Mouse (Mus musculus): ENCODE measurements at regions not wholly inside any gene's neighbourhood (a gene's known extent, or its start where the extent isn't known, plus 50 kb on each side); places are given as distances from the start of the nearest gene placed in this dataset.

DNA sequence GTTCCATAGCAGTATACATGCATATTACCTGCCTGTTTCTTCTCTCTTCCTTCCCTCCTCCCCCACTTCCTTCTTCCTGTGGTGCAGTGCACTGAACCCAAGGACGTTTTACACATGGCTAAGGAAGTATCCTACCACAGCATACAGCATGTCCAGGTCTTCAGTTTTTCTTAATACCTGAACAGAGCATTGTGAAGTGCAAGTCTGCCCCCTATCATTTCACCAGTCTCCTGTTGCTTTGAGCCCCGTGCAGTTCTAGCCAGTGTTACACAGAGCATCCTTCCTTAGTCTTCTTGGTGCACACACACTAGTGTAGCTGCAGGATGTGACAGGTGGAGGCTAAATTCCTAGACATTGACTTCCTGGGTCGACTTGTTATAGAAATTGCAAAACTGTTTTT is 53.7 kb upstream of the Foxb1 start:
- Histone ChIP-seq H3K9ac (no peak overlapping the region), H3K27me3 (peaks cover 25% of the 10 kb centered on the region), H3K36me3 (replicated peaks) (no peaks in the 10 kb centered on the region), H3K4me1 (no peaks in the 10 kb centered on the region), H3K4me3 (replicated peaks) (no peak overlapping the region), H3K4me2 (no peak overlapping the region), H3K9me3 (no peaks in the 10 kb centered on the region), H3K27ac (no peak overlapping the region)
- WGBS, result 59% methylated on average over 3 of the region's 3 CpGs
- ATAC-seq (ENCODE audit: low FRiP score), result no peak

GRCm38 (mm10) chr9:69823179-69823966 is 62.6 kb upstream of the Foxb1 start:
- H3K27me3 ChIP-seq, result peaks cover 71% of the 10 kb centered on the region
- H3K4me1 ChIP-seq, result no peaks in the 10 kb centered on the region
- WGBS, result 77% methylated on average over 9 of the region's 9 CpGs
- H3K4me2 ChIP-seq, result no peak overlapping the region
- ATAC-seq (ENCODE audit: low FRiP score), result no peak
- H3K9ac ChIP-seq, result no peak overlapping the region
- no peaks in the 10 kb centered on the region for H3K9me3 ChIP-seq
- H3K36me3 ChIP-seq (replicated peaks), result no peaks in the 10 kb centered on the region
- no peak overlapping the region for H3K4me3 ChIP-seq (replicated peaks)
- no peak overlapping the region for H3K27ac ChIP-seq

GRCm38 (mm10) chr9:69828428-69828827 is 67.7 kb upstream of the Foxb1 start:
- H3K9ac ChIP-seq, result no peak overlapping the region
- H3K4me3 ChIP-seq (replicated peaks), result no peak overlapping the region
- no peak for ATAC-seq (ENCODE audit: low FRiP score)
- peaks cover 5% of the 10 kb centered on the region; the same call in 1 of the 2 replicates for H3K4me1 ChIP-seq
- H3K27ac ChIP-seq, result no peak overlapping the region
- no peaks in the 10 kb centered on the region for H3K9me3 ChIP-seq
- H3K4me2 ChIP-seq, result no peak overlapping the region
- H3K27me3 ChIP-seq, result peaks cover 84% of the 10 kb centered on the region
- WGBS, result 34% methylated on average over 6 of the region's 6 CpGs
- H3K36me3 ChIP-seq (replicated peaks), result no peaks in the 10 kb centered on the region

DNA sequence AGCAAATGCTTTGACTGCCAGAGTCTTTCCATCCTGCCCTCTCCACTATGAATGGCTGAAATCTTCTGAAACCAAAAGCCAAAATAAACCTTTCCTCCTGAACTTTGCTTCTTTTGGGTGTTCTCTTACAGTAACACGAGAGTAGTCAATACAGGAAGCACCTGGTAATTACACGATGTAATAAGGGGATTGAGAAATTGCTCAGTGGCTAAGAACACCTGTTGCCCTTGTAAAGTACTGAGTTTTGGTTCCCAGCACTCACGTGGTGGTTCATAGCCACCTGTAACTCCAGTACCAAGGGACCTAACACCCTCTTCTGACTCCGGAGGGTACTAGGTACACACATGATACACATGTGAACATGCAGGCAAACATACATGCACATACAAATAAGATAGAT is 74.7 kb upstream of the Foxb1 start:
- no peak for ATAC-seq (ENCODE audit: low FRiP score)
- no peaks in the 10 kb centered on the region for H3K36me3 ChIP-seq (replicated peaks)
- no peaks in the 10 kb centered on the region for H3K9me3 ChIP-seq
- H3K4me3 ChIP-seq (replicated peaks), result no peak overlapping the region
- no peaks in the 10 kb centered on the region for H3K4me1 ChIP-seq
- H3K27ac ChIP-seq, result no peak overlapping the region
- H3K4me2 ChIP-seq, result no peak overlapping the region
- peaks cover 90% of the 10 kb centered on the region for H3K27me3 ChIP-seq
- H3K9ac ChIP-seq, result no peak overlapping the region
- 83% methylated on average over 4 of the region's 4 CpGs for WGBS

GRCm38 (mm10) chr9:69839198-69839597 is 78.5 kb upstream of the Foxb1 start:
- ATAC-seq (ENCODE audit: low FRiP score), result no peak
- H3K27ac ChIP-seq, result no peak overlapping the region
- no peak overlapping the region for H3K4me3 ChIP-seq (replicated peaks)
- no peaks in the 10 kb centered on the region for H3K36me3 ChIP-seq (replicated peaks)
- H3K4me2 ChIP-seq, result no peak overlapping the region
- no peak overlapping the region for H3K9ac ChIP-seq
- peaks cover 94% of the 10 kb centered on the region for H3K27me3 ChIP-seq
- no peaks in the 10 kb centered on the region for H3K9me3 ChIP-seq
- WGBS, result 83% methylated on average over 2 of the region's 2 CpGs
- H3K4me1 ChIP-seq, result peaks cover 2% of the 10 kb centered on the region; the same call in 1 of the 2 replicates

DNA sequence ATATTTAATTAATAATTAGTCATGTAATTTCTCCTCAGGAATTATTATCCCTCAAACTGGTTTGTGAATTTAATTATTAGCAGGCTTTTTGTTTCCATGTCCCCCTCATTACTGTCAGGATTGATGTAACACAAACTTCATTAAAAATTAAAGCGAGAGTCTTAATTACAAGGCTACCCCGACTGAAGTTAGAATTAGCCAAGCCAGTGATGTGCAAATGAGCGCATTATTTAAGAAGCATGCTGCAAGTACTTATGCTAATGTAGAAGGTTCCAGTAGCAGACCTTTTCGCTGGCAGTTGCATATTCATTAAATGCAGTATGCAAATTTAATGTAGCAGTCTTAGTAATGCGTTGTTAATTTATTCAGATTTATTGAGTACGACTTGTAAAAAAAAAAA is 84.0 kb upstream of the Foxb1 start:
- Histone ChIP-seq H3K9ac (no peak overlapping the region), H3K4me3 (replicated peaks) (no peak overlapping the region), H3K27ac (no peak overlapping the region), H3K4me1 (peaks cover 2% of the 10 kb centered on the region; the same call in 1 of the 2 replicates), H3K4me2 (no peak overlapping the region), H3K9me3 (peaks cover 7% of the 10 kb centered on the region; the same call in 1 of the 2 replicates), H3K36me3 (replicated peaks) (no peaks in the 10 kb centered on the region), H3K27me3 (peaks cover 78% of the 10 kb centered on the region)
- 24% methylated on average over 6 of the region's 6 CpGs for WGBS
- peak; percentile 88 for ATAC-seq (ENCODE audit: low FRiP score)

DNA sequence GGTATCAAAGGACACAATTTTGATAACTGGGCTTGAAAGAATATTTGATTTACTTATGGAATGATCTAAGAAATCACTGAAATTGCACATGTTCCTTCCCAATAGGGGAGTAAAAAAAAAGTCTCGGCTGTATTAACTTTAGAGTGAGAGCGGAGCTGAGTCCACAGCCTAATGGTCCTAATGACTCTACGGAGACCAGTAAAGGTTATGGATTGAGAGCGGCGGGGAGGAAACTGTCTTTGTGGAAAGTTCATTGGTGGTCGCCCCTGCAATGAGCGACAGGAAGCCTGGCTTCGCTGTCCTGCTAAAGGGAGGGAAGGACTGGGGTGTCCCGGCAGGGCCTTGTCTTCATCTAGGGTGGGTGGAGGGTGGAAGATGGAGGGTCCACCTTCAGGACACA is 84.5 kb upstream of the Foxb1 start:
- Histone ChIP-seq H3K4me3 (replicated peaks) (no peak overlapping the region), H3K4me2 (no peak overlapping the region), H3K36me3 (replicated peaks) (no peaks in the 10 kb centered on the region), H3K27ac (no peak overlapping the region), H3K9ac (no peak overlapping the region), H3K9me3 (peaks cover 7% of the 10 kb centered on the region; the same call in 1 of the 2 replicates), H3K4me1 (peaks cover 2% of the 10 kb centered on the region; the same call in 1 of the 2 replicates), H3K27me3 (peaks cover 76% of the 10 kb centered on the region)
- WGBS, result 42% methylated on average over 9 of the region's 9 CpGs
- peak; percentile 51 for ATAC-seq (ENCODE audit: low FRiP score)

DNA sequence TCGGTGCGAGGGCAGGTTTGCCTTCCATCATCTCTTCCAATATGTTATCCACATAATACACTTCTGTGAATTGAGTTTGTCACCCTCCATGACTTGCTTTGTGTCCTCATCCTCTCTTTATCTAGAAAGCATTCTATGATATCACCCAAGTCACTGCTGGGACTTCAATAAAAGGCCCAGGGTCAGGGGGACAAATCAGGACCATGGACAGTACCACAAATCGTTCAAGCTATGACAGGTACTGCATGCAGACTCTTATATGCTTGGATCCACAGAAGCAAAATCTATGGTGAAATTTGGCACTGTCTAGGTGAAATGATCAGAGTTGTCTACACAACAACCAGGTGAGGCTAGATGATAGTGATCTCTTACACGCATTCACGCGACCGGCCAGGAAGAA is 95.9 kb upstream of the Foxb1 start:
- H3K4me1 ChIP-seq, result no peaks in the 10 kb centered on the region; the same call in 1 of the 2 replicates
- no peak overlapping the region for H3K27ac ChIP-seq
- H3K4me3 ChIP-seq (replicated peaks), result no peak overlapping the region
- H3K4me2 ChIP-seq, result no peak overlapping the region
- H3K9me3 ChIP-seq, result no peaks in the 10 kb centered on the region
- peaks cover 21% of the 10 kb centered on the region for H3K27me3 ChIP-seq
- no peaks in the 10 kb centered on the region for H3K36me3 ChIP-seq (replicated peaks)
- no peak for ATAC-seq (ENCODE audit: low FRiP score)
- 85% methylated on average over 7 of the region's 7 CpGs for WGBS
- no peak overlapping the region for H3K9ac ChIP-seq

GRCm38 (mm10) chr9:69858619-69859018 is 97.9 kb upstream of the Foxb1 start:
- Histone ChIP-seq H3K27me3 (peaks cover 10% of the 10 kb centered on the region), H3K9ac (no peak overlapping the region), H3K36me3 (replicated peaks) (no peaks in the 10 kb centered on the region), H3K4me3 (replicated peaks) (no peak overlapping the region), H3K4me2 (no peak overlapping the region), H3K9me3 (no peaks in the 10 kb centered on the region), H3K27ac (no peak overlapping the region), H3K4me1 (no peaks in the 10 kb centered on the region; the same call in 1 of the 2 replicates)
- ATAC-seq (ENCODE audit: low FRiP score), result no peak
- WGBS, result 74% methylated on average over 3 of the region's 3 CpGs

DNA sequence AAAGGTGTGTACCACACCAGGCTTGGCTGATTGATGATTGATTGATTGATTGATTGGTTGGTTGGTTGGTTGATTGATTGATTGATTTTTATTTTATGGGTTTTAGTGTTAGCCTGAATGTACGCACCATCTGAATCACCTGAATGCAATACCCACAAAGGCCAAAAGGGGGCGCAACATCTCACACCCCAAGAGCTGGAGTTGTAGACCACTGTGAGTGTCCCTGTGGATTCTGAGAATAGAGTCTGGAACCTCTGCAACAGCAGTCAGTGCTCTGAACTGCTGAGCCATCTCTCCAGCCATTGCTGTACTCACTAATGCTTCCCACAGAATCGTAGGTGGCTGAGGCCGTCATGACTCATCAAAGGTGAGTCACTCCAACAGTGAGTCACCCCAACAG is 109.4 kb upstream of the Foxb1 start:
- Histone ChIP-seq H3K27ac (no peak overlapping the region), H3K4me3 (replicated peaks) (no peak overlapping the region), H3K36me3 (replicated peaks) (no peaks in the 10 kb centered on the region), H3K9me3 (no peaks in the 10 kb centered on the region), H3K27me3 (peaks cover 14% of the 10 kb centered on the region), H3K9ac (no peak overlapping the region), H3K4me2 (no peak overlapping the region), H3K4me1 (0 out of 2 replicates have a peak, but pooled peaks cover 9% of the 10 kb centered on the region)
- WGBS, result 83% methylated on average over 4 of the region's 4 CpGs
- no peak for ATAC-seq (ENCODE audit: low FRiP score)

GRCm38 (mm10) chr9:69886351-69886750 is 102.9 kb upstream of the Bnip2 start:
- H3K27me3 ChIP-seq, result peaks cover 11% of the 10 kb centered on the region; the same call in 1 of the 2 replicates
- H3K36me3 ChIP-seq (replicated peaks), result no peaks in the 10 kb centered on the region
- no peak overlapping the region for H3K4me3 ChIP-seq (replicated peaks)
- WGBS, result 78% methylated on average over 5 of the region's 5 CpGs
- no peaks in the 10 kb centered on the region for H3K9me3 ChIP-seq
- H3K4me2 ChIP-seq, result no peak overlapping the region
- H3K27ac ChIP-seq, result no peak overlapping the region
- H3K9ac ChIP-seq, result no peak overlapping the region
- no peaks in the 10 kb centered on the region for H3K4me1 ChIP-seq
- ATAC-seq (ENCODE audit: low FRiP score), result no peak

DNA sequence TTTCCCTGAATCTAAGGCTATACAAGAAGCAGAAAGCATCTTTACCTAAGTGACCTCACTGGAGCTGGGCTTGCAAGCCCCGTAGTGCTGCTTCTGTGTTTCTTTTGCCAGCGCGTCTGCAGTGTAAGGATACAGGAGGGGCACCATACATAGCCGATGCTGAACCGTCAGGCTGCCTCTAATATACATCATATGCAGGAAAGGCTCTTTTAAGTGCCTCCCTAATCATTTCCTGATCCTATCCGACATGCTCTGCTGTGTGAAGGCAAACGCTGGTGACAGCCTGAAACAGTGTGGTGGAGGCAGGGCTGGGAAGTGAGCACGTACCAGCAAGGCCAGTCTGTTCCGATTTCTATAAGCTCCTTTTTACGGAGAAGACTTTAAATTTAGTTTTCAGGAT is 91.2 kb upstream of the Bnip2 start:
- Histone ChIP-seq H3K4me3 (replicated peaks) (no peak overlapping the region), H3K36me3 (replicated peaks) (no peaks in the 10 kb centered on the region), H3K9me3 (no peaks in the 10 kb centered on the region), H3K9ac (no peak overlapping the region), H3K4me1 (peaks cover 13% of the 10 kb centered on the region), H3K4me2 (no peak overlapping the region), H3K27ac (no peak overlapping the region), H3K27me3 (peaks cover 24% of the 10 kb centered on the region)
- WGBS, result 66% methylated on average over 10 of the region's 10 CpGs
- no peak for ATAC-seq (ENCODE audit: low FRiP score)

- no peak overlapping the region for H3K9ac ChIP-seq
- peak overlapping the region; percentile 25; the same call in 1 of the 2 replicates for H3K4me2 ChIP-seq
- H3K4me3 ChIP-seq (replicated peaks), result no peak overlapping the region; the same call in 1 of the 2 replicates
- H3K4me1 ChIP-seq, result peaks cover 13% of the 10 kb centered on the region
- H3K36me3 ChIP-seq (replicated peaks), result no peaks in the 10 kb centered on the region
- peaks cover 24% of the 10 kb centered on the region for H3K27me3 ChIP-seq
- ATAC-seq (ENCODE audit: low FRiP score), result no peak
- no peak overlapping the region for H3K27ac ChIP-seq
- no peaks in the 10 kb centered on the region for H3K9me3 ChIP-seq
- WGBS, result 32% methylated on average over 11 of the region's 11 CpGs
Observed at GRCm38 (mm10) chr9:69899371-69899770, 89.9 kb upstream of the Bnip2 start.
